Mouse (Mus musculus) retina, postnatal 1 day (tissue): Measurements from ENCODE around the gene Pde1b.

Source experiments
- DNase-seq: peaks from one replicate; pipeline ENCODE4 v3.0.0-alpha.2; 2012

Gene Pde1b

GRCm38 (mm10) chr15:103509317-103509716 is 6.5 kb downstream of the Pde1b start:
- no peak for DNase-seq

- DNase-seq = no peak
Measured at GRCm38 (mm10) chr15:103511652-103512051, 8.8 kb downstream of the Pde1b start.

- DNase-seq = peak; percentile 73
Measured at GRCm38 (mm10) chr15:103513621-103514031, 10.8 kb downstream of the Pde1b start.

GRCm38 (mm10) chr15:103514119-103514518 is 11.3 kb downstream of the Pde1b start:
- DNase-seq = peak; percentile 96

- no peak for DNase-seq
Measured at GRCm38 (mm10) chr15:103514914-103515313, 12.1 kb downstream of the Pde1b start.

- peak; percentile 95 for DNase-seq
Measured at GRCm38 (mm10) chr15:103518600-103519385, 16.0 kb downstream of the Pde1b start.

- DNase-seq = peak; percentile 90
Measured at GRCm38 (mm10) chr15:103519386-103520378, 16.8 kb downstream of the Pde1b start.

- DNase-seq = peak; percentile 80
Measured at GRCm38 (mm10) chr15:103522458-103523099, 19.7 kb downstream of the Pde1b start.

GRCm38 (mm10) chr15:103523156-103523555 is 20.3 kb downstream of the Pde1b start:
- DNase-seq = peak; percentile 51

GRCm38 (mm10) chr15:103530372-103530771 is 27.5 kb downstream of the Pde1b start:
- DNase-seq = peak; percentile 87

GRCm38 (mm10) chr15:103534054-103534620 is 31.3 kb downstream of the Pde1b start:
- no peak for DNase-seq

- DNase-seq = no peak
Measured at GRCm38 (mm10) chr15:103535030-103535429, 32.2 kb downstream of the Pde1b start.

GRCm38 (mm10) chr15:103535786-103536185 is 33.0 kb downstream of the Pde1b start:
- DNase-seq = no peak

- no peak for DNase-seq
Measured at GRCm38 (mm10) chr15:103536456-103536855, 33.6 kb downstream of the Pde1b start.

GRCm38 (mm10) chr15:103537011-103537821 is 34.4 kb downstream of the Pde1b start:
- DNase-seq = peak; percentile 74

- peak; percentile 87 for DNase-seq
Measured at GRCm38 (mm10) chr15:103537822-103538213, 35.0 kb downstream of the Pde1b start, which contains the start of gene Ppp1r1a. Gene Ppp1r1a, minus strand, starts transcription at chr15:103538003.

GRCm38 (mm10) chr15:103539259-103539658 is 36.4 kb downstream of the Pde1b start:
- DNase-seq = no peak

- no peak for DNase-seq
Measured at GRCm38 (mm10) chr15:103540646-103541045, 37.8 kb downstream of the Pde1b start.

- no peak for DNase-seq
Measured at GRCm38 (mm10) chr15:103542526-103542925, 39.7 kb downstream of the Pde1b start.

GRCm38 (mm10) chr15:103547983-103548382 is 45.1 kb downstream of the Pde1b start:
- no peak for DNase-seq

- DNase-seq = no peak
Measured at GRCm38 (mm10) chr15:103549475-103549874, 46.6 kb downstream of the Pde1b start.

- no peak for DNase-seq
Measured at GRCm38 (mm10) chr15:103551053-103551452, 48.2 kb downstream of the Pde1b start.
